Mouse (Mus musculus): ENCODE measurements at regions not wholly inside any gene's neighbourhood (a gene's known extent, or its start where the extent isn't known, plus 50 kb on each side); places are given as distances from the start of the nearest gene placed in this dataset.
"Not testable (repeated sequence)": the region's sequence is repeated elsewhere in the genome, so short reads cannot be mapped to it uniquely, and the experiment has no call there.

DNA sequence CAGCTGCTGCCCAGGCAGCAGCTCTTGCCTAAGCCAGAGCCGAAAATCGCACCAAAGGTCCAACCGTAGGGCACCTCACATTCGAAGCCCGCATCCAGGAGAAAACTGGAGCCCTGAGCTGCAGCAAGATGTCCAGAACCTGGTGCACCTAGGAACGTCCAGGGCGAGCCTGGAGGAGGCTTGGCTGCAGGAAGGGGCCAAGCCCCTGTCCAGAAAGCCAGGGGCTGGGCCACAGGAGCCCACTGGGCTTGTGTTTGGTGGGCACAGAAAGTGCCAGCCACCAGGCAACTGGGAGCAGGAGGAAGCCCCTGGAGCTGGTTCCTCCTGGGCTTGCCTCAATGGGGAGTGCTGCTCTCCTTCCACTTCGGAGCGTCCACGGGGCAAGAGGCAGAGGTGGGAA lies 387.6 kb downstream of the Adam29 start:
- TF ChIP-seq EP300 (IDR thresholded peaks at IDR 0.05; ENCODE audit: insufficient read depth, low read depth, low read length); POLR2A (IDR thresholded peaks at IDR 0.05; ENCODE audit: insufficient read depth, low read depth, low read length); CTCF (IDR thresholded peaks at IDR 0.05): not testable (repeated sequence)

All from heart, adult 2 months (tissue).